Mouse (Mus musculus) liver, adult 2 months (tissue): ENCODE results near the gene Rcor2. TPM values are rescaled to one million over a fixed set of nuclear protein-coding genes. Genes with fewer than 3 reads are reported as not detected.

ENCODE experiments used
- DNase-seq: peaks from one replicate; pipeline ENCODE4 v3.0.0-alpha.2; 2011; ENCODE audit warnings: low read depth, low spot score; ENCODE audit errors: extremely low read depth
- H3K27ac ChIP-seq: fragments of 200-500 bp; replicated peaks from 2 replicates; pipeline ENCODE4 v1.5.1; 2012; ENCODE audit warnings: low read depth, mild to moderate bottlenecking, control low read depth, inconsistent platforms, low read length; ENCODE audit not compliant: insufficient read depth
- H3K27me3 ChIP-seq: fragments of 200-500 bp; 2 replicates; pipeline ENCODE4 v1.6.1; 2012; ENCODE audit warnings: mild to moderate bottlenecking, moderate library complexity, low read length, inconsistent platforms; ENCODE audit not compliant: control insufficient read depth, insufficient read depth
- H3K36me3 ChIP-seq: fragments of 200-500 bp; 2 replicates; pipeline ENCODE4 v1.6.1; 2012; ENCODE audit warnings: low read length, inconsistent platforms; ENCODE audit not compliant: control insufficient read depth, insufficient read depth
- H3K4me1 ChIP-seq: fragments of 200-500 bp; 2 replicates; pipeline ENCODE4 v1.6.1; 2011; ENCODE audit warnings: low read length; ENCODE audit not compliant: control insufficient read depth, insufficient read depth
- H3K4me3 ChIP-seq: fragments of 200-500 bp; 2 replicates; pipeline ENCODE4 v1.5.1; 2011; ENCODE audit warnings: low read depth, mild to moderate bottlenecking, control low read depth, low read length, moderate library complexity; ENCODE audit not compliant: insufficient read depth
- H3K79me2 ChIP-seq: fragments of 200-500 bp; 2 replicates; pipeline ENCODE4 v1.6.1; 2012; ENCODE audit warnings: inconsistent platforms, mild to moderate bottlenecking, low read length, moderate library complexity; ENCODE audit not compliant: control insufficient read depth, insufficient read depth
- H3K9ac ChIP-seq: fragments of 200-500 bp; 2 replicates; pipeline ENCODE4 v1.6.1; 2012; ENCODE audit warnings: low read depth, mild to moderate bottlenecking, control low read depth, inconsistent platforms, low read length
- CTCF ChIP-seq: fragments of 200-500 bp; IDR thresholded peaks from 2 replicates; pipeline ENCODE4 v1.5.1; 2011; ENCODE audit warnings: low read depth, low read length, control low read depth
- POLR2A ChIP-seq: fragments of 200-500 bp; IDR thresholded peaks from 2 replicates; pipeline ENCODE4 v1.6.1; 2011; ENCODE audit warnings: low read length, control low read depth; ENCODE audit not compliant: insufficient read depth; ENCODE audit errors: extremely low read depth
- WGBS: fragments of 180-500 bp; shearing (Covaris S2); methylation state at CpG from one replicate; pipeline ENCODE4 v1.1.7; 2018; 5-methylcytosine and 5-hydroxymethylcytosine counted together
- polyA plus RNA-seq: library from polyadenylated mRNA; depleted of rRNA; stranded (reverse); fragments of >200 nt; gene quantifications from 2 replicates; pipeline ENCODE4 v1.2.3, GENCODE M21; 2012
- total RNA-seq: library from RNA; depleted of rRNA; stranded (reverse); fragments of >200 nt; gene quantifications from 2 replicates; pipeline ENCODE4 v1.2.3, GENCODE M21; 2014

Rcor2 gene
- total and polyA plus RNA-seq, 2 experiments, result 0.55 to 0.57 TPM

DNA sequence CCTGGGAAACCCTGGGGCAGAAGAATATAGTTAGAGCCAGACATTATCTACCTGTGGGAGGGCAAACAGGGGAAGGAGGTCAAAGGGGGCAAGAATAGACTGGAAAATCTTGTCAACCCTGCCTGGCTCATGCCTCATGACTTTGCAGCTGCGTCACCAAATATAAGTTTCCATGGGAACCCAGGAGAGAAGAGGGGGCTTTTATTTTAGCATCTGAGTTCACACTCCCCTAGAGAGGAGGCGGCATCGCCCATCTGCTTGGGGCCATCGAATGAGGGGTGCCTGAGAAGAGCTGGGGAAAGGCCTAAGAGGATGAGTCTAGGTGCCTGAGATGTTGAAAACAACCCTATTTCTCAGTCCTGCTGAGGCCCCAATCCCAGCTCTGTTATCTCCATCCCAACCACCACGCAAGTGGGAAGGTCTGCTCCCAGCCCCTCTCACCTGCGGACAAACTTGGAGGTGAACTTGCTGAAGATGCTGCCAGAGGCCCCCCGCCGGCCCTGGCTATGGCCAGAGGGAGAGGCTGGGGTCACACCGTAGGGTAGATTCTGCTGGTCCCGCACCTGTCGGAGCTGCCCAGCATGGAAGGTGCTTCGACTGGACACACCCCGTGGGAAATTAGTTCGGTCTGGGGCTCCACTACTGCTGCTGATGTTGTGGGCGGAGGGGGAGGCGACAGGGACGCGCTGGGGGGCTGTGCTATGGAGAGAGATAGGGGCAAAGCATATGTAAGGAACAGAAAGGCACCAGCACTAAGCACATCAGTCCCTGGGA, 13.6 kb downstream of the Rcor2 start:
- H3K36me3 ChIP-seq, result peaks cover 29% of the 10 kb centered on the region

DNA sequence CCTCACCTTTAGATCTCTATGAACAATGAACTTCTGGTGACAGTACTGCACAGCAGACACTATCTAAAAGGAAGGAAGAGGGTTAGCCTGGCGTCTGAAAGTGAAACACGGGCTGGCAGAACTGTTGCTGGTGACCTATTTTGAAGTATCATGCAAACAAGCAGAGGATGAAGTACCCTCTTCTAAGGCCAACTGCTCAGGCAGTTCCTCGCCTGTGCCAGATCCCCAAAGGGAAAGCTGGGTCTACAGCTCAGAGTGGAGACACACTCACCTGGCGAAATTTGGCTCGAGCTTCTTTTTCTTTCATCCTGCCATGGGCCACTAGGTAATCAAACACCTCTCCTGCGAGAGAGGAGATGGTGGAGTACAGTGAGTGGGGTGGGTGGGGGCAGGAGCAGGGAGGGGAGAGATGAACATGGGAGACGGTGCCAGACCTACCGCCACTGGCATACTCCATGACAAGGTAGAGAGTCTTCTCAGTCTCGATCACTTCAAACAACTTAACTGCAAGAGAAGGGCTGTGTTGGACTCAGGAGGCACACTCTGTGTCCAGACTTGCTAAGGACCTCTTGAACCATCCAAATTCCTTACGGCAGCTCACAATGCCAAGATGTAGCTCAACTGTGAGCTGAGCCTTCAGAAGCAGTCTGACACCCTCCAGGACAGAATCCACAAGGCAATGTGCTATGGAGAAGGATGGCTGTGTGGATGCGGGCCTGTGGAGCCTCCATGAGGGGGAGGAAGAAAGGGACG, 19.6 kb downstream of the Rcor2 start:
- no peak overlapping the region for H3K9ac ChIP-seq
- H3K36me3 ChIP-seq, result peaks cover 33% of the 10 kb centered on the region
- no peak overlapping the region for H3K27ac ChIP-seq
- no peaks in the 10 kb centered on the region for H3K27me3 ChIP-seq
- 0 out of 2 replicates have a peak, but pooled peaks cover 4% of the 10 kb centered on the region for H3K79me2 ChIP-seq
- H3K4me3 ChIP-seq, result no peak overlapping the region
- DNase-seq, result no peak
- 86% methylated on average over 12 of the region's 12 CpGs for WGBS
- TF ChIP-seq CTCF (no peak), POLR2A (no peak)
- no peaks in the 10 kb centered on the region for H3K4me1 ChIP-seq

More for the DNA sequence above, 13.6 kb downstream of the Rcor2 start:
- Histone ChIP-seq H3K79me2 (no peaks in the 10 kb centered on the region), H3K9ac (no peak overlapping the region), H3K27ac (no peak overlapping the region), H3K27me3 (no peaks in the 10 kb centered on the region), H3K4me3 (no peak overlapping the region), H3K4me1 (no peaks in the 10 kb centered on the region)
- 92% methylated on average over 18 of the region's 18 CpGs for WGBS
- TF ChIP-seq POLR2A (no peak), CTCF (no peak)
- DNase-seq, result no peak

DNA sequence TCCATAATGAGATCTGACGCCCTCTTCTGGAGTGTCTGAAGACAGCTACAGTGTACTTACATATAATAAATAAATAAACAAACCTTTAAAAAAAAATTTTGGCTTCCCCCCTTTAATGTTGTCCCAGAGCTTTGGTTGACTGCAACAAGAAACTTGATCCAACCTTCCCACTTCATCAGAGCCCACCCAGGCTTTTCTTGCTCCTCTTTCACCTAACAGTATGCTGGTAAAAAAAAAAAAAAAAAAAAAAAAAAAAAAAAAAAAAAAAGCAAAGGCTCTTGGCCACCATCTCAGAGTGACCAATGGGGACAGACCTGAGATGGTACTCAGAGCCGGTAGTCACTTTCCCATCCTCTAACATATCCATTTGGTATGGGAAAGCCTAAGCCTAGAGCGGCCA, 21.2 kb downstream of the Rcor2 start:
- Histone ChIP-seq H3K4me3 (no peak overlapping the region), H3K4me1 (no peaks in the 10 kb centered on the region), H3K9ac (no peak overlapping the region), H3K79me2 (peaks cover 4% of the 10 kb centered on the region; the same call in 1 of the 2 replicates), H3K27ac (no peak overlapping the region), H3K36me3 (peaks cover 29% of the 10 kb centered on the region), H3K27me3 (no peaks in the 10 kb centered on the region)
- WGBS, result 89% methylated on average over 3 of the region's 3 CpGs
- DNase-seq, result no peak
- no peak for TF ChIP-seq POLR2A
- no peak for TF ChIP-seq CTCF

DNA sequence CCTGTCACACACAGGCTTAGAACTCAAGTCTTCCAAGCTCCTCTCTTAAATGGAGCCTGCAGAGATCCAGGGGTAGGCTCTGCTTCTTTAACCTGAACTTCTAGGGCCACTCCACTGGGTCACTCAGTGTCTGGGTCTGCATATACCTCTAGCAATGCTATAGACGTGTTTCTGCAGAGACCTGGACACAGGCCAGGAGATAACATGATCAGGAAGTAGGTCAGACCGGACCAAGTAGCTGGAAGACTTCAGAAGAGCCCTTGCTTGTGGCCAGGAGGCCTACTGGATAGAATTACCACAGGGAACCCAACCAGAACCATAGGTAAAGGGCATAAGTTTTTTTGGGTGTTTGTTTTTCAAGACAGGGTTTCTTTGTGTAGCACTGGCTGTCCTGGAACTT, 22.6 kb downstream of the Rcor2 start:
- DNase-seq, result no peak
- peaks cover 5% of the 10 kb centered on the region; the same call in 1 of the 2 replicates for H3K4me1 ChIP-seq

DNA sequence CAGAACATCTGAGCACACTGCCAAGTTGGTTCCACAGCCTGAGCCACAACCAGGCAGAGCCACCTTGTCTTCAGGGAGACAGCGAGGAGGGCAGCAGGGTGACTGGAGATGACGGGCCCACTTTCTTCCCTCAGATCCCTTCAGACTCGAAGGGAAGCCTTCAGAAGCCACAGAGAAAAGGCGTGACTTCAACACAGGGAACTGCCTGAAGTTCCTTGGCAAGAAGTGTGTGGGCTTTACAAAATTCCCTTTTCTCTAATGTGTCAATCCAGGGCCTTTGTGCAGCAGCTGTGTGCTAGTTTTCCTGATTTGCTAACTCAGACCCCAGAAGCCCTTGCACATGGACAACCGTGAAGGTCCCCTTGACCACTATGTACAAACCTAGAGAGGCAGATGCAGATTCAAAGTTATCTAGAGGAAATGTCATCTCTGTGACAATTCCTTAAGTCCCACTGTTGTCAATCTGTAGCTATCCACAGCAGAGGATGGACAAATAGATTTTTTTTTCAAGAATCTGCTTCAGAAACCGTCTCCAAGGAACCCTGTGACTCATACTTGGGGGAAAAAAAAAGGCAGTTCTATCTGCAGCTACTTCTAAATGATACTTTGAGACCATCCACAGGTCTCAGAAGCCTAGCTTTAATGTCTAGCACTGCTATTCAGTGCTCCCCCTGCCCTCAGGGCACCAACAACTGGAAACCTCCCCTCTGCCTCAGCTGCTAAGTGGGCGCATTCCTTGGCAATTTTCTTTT, 25.0 kb downstream of the Rcor2 start:
- Histone ChIP-seq H3K27ac (no peak overlapping the region), H3K9ac (no peak overlapping the region), H3K4me1 (peaks cover 18% of the 10 kb centered on the region), H3K36me3 (peaks cover 4% of the 10 kb centered on the region), H3K79me2 (peaks cover 11% of the 10 kb centered on the region; the same call in 1 of the 2 replicates), H3K27me3 (no peaks in the 10 kb centered on the region), H3K4me3 (no peak overlapping the region)
- DNase-seq, result no peak
- 96% methylated on average over 7 of the region's 7 CpGs for WGBS
- no peak for TF ChIP-seq POLR2A
- no peak for TF ChIP-seq CTCF

More for the DNA sequence above, 22.6 kb downstream of the Rcor2 start:
- no peak overlapping the region for H3K27ac ChIP-seq
- TF ChIP-seq CTCF (no peak), POLR2A (no peak)
- H3K4me3 ChIP-seq, result no peak overlapping the region
- H3K9ac ChIP-seq, result no peak overlapping the region
- WGBS, result 32% methylated on average over 2 of the region's 2 CpGs
- peaks cover 11% of the 10 kb centered on the region; the same call in 1 of the 2 replicates for H3K79me2 ChIP-seq
- no peaks in the 10 kb centered on the region for H3K27me3 ChIP-seq
- peaks cover 15% of the 10 kb centered on the region for H3K36me3 ChIP-seq
